Comparison of ENCODE assay signal across 9 mouse cellular contexts in the genomic region with DNA sequence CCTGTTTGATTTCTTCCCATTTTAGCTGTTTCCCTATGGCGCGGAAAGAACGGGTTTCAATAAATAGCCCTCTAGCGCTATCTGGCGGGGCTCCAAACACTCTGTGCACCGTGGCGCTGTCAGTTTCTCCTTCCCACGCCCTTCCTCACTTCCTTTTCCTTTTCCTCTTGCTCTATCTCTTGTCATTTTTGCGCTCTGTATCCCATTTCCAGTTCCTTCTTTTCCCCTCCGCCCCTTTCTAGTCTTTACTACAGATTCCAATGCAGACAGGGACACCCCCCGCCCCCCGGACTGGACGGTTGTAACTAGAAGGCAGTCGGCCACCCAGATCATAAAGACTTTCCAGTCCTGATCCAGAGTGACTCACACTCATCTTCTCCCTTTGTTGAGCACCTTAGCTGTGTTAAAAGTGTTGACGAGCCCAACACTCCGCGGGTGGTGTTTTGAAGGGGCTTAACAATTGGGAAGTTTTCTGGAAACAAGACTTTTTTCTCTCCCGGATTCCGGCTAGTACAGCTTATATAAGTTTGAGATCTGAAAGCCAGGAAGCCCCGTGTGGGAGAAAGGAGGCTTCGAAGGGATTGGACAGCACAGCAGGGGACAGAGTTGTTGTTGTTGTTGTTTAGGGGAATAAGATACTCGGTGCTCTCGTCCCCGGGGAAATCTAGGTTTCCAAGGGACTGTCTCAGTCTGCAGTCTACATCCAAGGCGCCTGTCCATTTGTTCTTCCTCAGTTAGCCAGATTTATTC. TPM values are rescaled to one million over a fixed set of nuclear protein-coding genes. Genes with fewer than 3 reads are reported as not detected.
A peak's percentile ranks its signal among the peaks of the same experiment; 100 is the strongest.
DNase-seq lines count a peak whose midpoint lies in the region; ATAC-seq lines count a peak whose summit lies in the region.
"Had no signal": no experiment of that assay in that cellular context is flagged by ENCODE, and none has a peak within 500 bp of the region (broad histone marks: within the 10 kb centered on the region; RNA-seq: fewer than 3 reads in every experiment).

No protein-coding gene starts in this region.

- peaks cover 18% of the 10 kb centered on the region for H3K27me3 ChIP-seq in forebrain, embryonic 11.5 days (ENCODE audit: control insufficient read depth, insufficient read depth, low read length)
- H3K27me3 ChIP-seq in hindbrain, embryonic 15.5 days, result no peaks in the 10 kb centered on the region
- peaks cover 84% of the 10 kb centered on the region for H3K27me3 ChIP-seq in limb, embryonic 12.5 days
- H3K27me3 ChIP-seq: CH12.LX had no signal

- H3K4me1 ChIP-seq in forebrain, embryonic 11.5 days (replicated peaks; ENCODE audit: control insufficient read depth, insufficient read depth, low read length), result peaks cover 20% of the 10 kb centered on the region
- peaks cover 34% of the 10 kb centered on the region for H3K4me1 ChIP-seq in hindbrain, embryonic 15.5 days (replicated peaks)
- peaks cover 14% of the 10 kb centered on the region for H3K4me1 ChIP-seq in limb, embryonic 12.5 days (replicated peaks)

- peak overlapping the region; percentile 75 for H3K4me3 ChIP-seq in forebrain, embryonic 11.5 days (ENCODE audit: low read depth, low read length)
- H3K4me3 ChIP-seq in hindbrain, embryonic 15.5 days, result peak overlapping the region; percentile 68
- peak overlapping the region; percentile 28 for H3K4me3 ChIP-seq in limb, embryonic 12.5 days (replicated peaks)

- H3K27ac ChIP-seq in forebrain, embryonic 11.5 days (ENCODE audit: low read depth, low read length), result no peak overlapping the region
- H3K27ac ChIP-seq in hindbrain, embryonic 15.5 days (replicated peaks), result peak overlapping the region; percentile 97
- H3K27ac ChIP-seq in limb, embryonic 12.5 days, result no peak overlapping the region

- DNase-seq in gastrocnemius, adult 18-20 months (ENCODE audit: low spot score), result peak; percentile 24
- DNase-seq in gastrocnemius, postnatal 14 days, result no peak
- DNase-seq in adrenal gland, adult 18-20 months (ENCODE audit: low spot score in 2 of 2), result peak; percentile 69 to 75
- peak; percentile 77 for DNase-seq in forebrain, embryonic 11.5 days (ENCODE audit: low spot score)
- DNase-seq in mesoderm, embryonic 11.5 days (ENCODE audit: low read depth, low spot score), result peak; percentile 75
- DNase-seq in spleen, postnatal 36 days (ENCODE audit: low spot score in 2 of 2), result no peak

- no peaks in the 10 kb centered on the region for H3K36me3 ChIP-seq in forebrain, embryonic 11.5 days (ENCODE audit: control insufficient read depth, insufficient read depth, low read length)
- H3K36me3 ChIP-seq in hindbrain, embryonic 15.5 days, result no peaks in the 10 kb centered on the region
- no peaks in the 10 kb centered on the region for H3K36me3 ChIP-seq in limb, embryonic 12.5 days

- 2% methylated on average over 25 of the region's 25 CpGs for WGBS in forebrain, embryonic 11.5 days
- 1% methylated on average over 25 of the region's 25 CpGs for WGBS in hindbrain, embryonic 15.5 days
- under 1% methylated on average over 25 of the region's 25 CpGs for WGBS in limb, embryonic 12.5 days

- peak overlapping the region; percentile 82 for H3K4me2 ChIP-seq in forebrain, embryonic 11.5 days (ENCODE audit: low read depth, low read length, severe bottlenecking)
- H3K4me2 ChIP-seq in hindbrain, embryonic 15.5 days, result peak overlapping the region; percentile 73
- H3K4me2 ChIP-seq in limb, embryonic 12.5 days, result peak overlapping the region; percentile 52

- no peak for ATAC-seq in forebrain, embryonic 11.5 days (replicated peaks; ENCODE audit: low FRiP score)
- no peak for ATAC-seq in hindbrain, embryonic 15.5 days (ENCODE audit: low FRiP score, low read depth)
- ATAC-seq in limb, embryonic 12.5 days (ENCODE audit: insufficient number of reproducible peaks, insufficient read depth, low FRiP score, low TSS enrichment, low read depth), result no peak

- intact Hi-C loops in gastrocnemius, postnatal 14 days (cut with DNase I; ENCODE audit: low total_unique reads), result no loop called here

- H3K9ac ChIP-seq in forebrain, embryonic 11.5 days (ENCODE audit: low read length), result peak overlapping the region; percentile 58
- peak overlapping the region; percentile 46 for H3K9ac ChIP-seq in hindbrain, embryonic 15.5 days
- H3K9ac ChIP-seq in limb, embryonic 12.5 days (replicated peaks), result 0 out of 2 replicates have a peak overlapping the region, but pooled peaks have one; percentile 9

- no peaks in the 10 kb centered on the region for H3K9me3 ChIP-seq in forebrain, embryonic 11.5 days (ENCODE audit: control insufficient read depth, low read length)
- H3K9me3 ChIP-seq in hindbrain, embryonic 15.5 days, result no peaks in the 10 kb centered on the region
- no peaks in the 10 kb centered on the region for H3K9me3 ChIP-seq in limb, embryonic 12.5 days

RNA-seq across cellular contexts. Expression of a gene that starts 6.1 kb away (rescaled TPM):
- total RNA-seq in gastrocnemius, adult 18-20 months (2021), result 1 to 10 TPM; 1.3 to 1.4 TPM
- 1 to 10 TPM; 2.6 to 3.2 TPM for total RNA-seq in gastrocnemius, postnatal 14 days (2021)
- 100 to 1,000 TPM; 216 to 279 TPM for total RNA-seq in adrenal gland, adult 18-20 months (2021)
- 75.4 and 77.2 TPM in 2 replicates for polyA plus RNA-seq in forebrain, embryonic 11.5 days (2014; fragmentation: Nextera tagmentation; extraction: Ambion mirVana)
- polyA plus RNA-seq in hindbrain, embryonic 15.5 days (2015; fragmentation: Nextera tagmentation; extraction: Ambion mirVana), result 139 and 140 TPM in 2 replicates
- 20.5 and 24.4 TPM in 2 replicates for polyA plus RNA-seq in limb, embryonic 12.5 days (2016; fragmentation: Nextera tagmentation; extraction: Ambion mirVana)
- total RNA-seq: CH12.LX had no signal

Comparison
In these comparisons a context has a peak if more than half of its experiments do, and no peak if none do; other contexts are left out.
1. DNase-seq: peak in gastrocnemius, adult 18-20 months (single experiment), adrenal gland, adult 18-20 months (2 of 2), forebrain, embryonic 11.5 days (single experiment) and mesoderm, embryonic 11.5 days (single experiment); none in gastrocnemius, postnatal 14 days (single experiment) and spleen, postnatal 36 days (0 of 2).
2. RNA of a gene that starts 6.1 kb away (total RNA-seq): 216 to 279 TPM in adrenal gland, adult 18-20 months; 2.6 to 3.2 TPM in gastrocnemius, postnatal 14 days and 1.3 to 1.4 TPM in gastrocnemius, adult 18-20 months; every median in the first group is over 10 times any median in the second.
3. Peak in every context shown above with its lines, with median percentiles within 50 percentile points of each other: H3K4me2 ChIP-seq, H3K4me3 ChIP-seq and H3K9ac ChIP-seq.